Mouse (Mus musculus): Measurements from ENCODE around the gene Ascl3. TPM values are rescaled to one million over a fixed set of nuclear protein-coding genes. Genes with fewer than 3 reads are reported as not detected.

The Ascl3 gene
- total RNA-seq (2021), result not detected
- long read RNA-seq, experiment 1, result 0 reads
- long read RNA-seq, experiment 2, result 0 reads

- no peak for DNase-seq (ENCODE audit: low spot score in 2 of 2)
Observed at GRCm38 (mm10) chr7:109731626-109732025, at the start of gene Ascl3. TSS of gene Ascl3 (minus strand) at chr7:109731726.

- peak in 1 of 2 experiments; percentile 41 for DNase-seq (ENCODE audit: low spot score in 2 of 2)
Observed at GRCm38 (mm10) chr7:109781087-109781469, 49.6 kb upstream of the Ascl3 start.

GRCm38 (mm10) chr7:109772251-109772650, 40.7 kb upstream of the Ascl3 start:
- no peak for DNase-seq (ENCODE audit: low spot score in 2 of 2)

GRCm38 (mm10) chr7:109768699-109769383, 37.3 kb upstream of the Ascl3 start:
- DNase-seq (ENCODE audit: low spot score in 2 of 2), result no peak

GRCm38 (mm10) chr7:109767575-109768350, 36.2 kb upstream of the Ascl3 start:
- DNase-seq (ENCODE audit: low spot score in 2 of 2), result no peak

- peak in 1 of 2 experiments; percentile 64 for DNase-seq (ENCODE audit: low spot score in 2 of 2)
Observed at GRCm38 (mm10) chr7:109764009-109764408, 32.5 kb upstream of the Ascl3 start.

- DNase-seq (ENCODE audit: low spot score in 2 of 2), result no peak
Observed at GRCm38 (mm10) chr7:109756291-109756690, 24.8 kb upstream of the Ascl3 start.

GRCm38 (mm10) chr7:109754034-109754433, 22.5 kb upstream of the Ascl3 start:
- no peak for DNase-seq (ENCODE audit: low spot score in 2 of 2)

GRCm38 (mm10) chr7:109752008-109752925, 20.7 kb upstream of the Ascl3 start, which contains the start of gene Tmem9b:
TSS of gene Tmem9b (minus strand) at chr7:109752875.
- peak; percentile 77 to 86 for DNase-seq (ENCODE audit: low spot score in 2 of 2)

- no peak for DNase-seq (ENCODE audit: low spot score in 2 of 2)
Observed at GRCm38 (mm10) chr7:109751427-109752007, 20.0 kb upstream of the Ascl3 start.

GRCm38 (mm10) chr7:109747747-109748146, 16.2 kb upstream of the Ascl3 start:
- DNase-seq (ENCODE audit: low spot score in 2 of 2), result no peak

GRCm38 (mm10) chr7:109741703-109742102, 10.2 kb upstream of the Ascl3 start:
- DNase-seq (ENCODE audit: low spot score in 2 of 2), result no peak

GRCm38 (mm10) chr7:109741060-109741459, 9.5 kb upstream of the Ascl3 start:
- no peak for DNase-seq (ENCODE audit: low spot score in 2 of 2)

- no peak for DNase-seq (ENCODE audit: low spot score in 2 of 2)
Observed at GRCm38 (mm10) chr7:109739822-109740370, 8.4 kb upstream of the Ascl3 start.

- no peak for DNase-seq (ENCODE audit: low spot score in 2 of 2)
Observed at GRCm38 (mm10) chr7:109734806-109735205, 3.3 kb upstream of the Ascl3 start.

- DNase-seq (ENCODE audit: low spot score in 2 of 2), result no peak
Observed at GRCm38 (mm10) chr7:109723697-109724096, 7.8 kb downstream of the Ascl3 start, which contains the start of gene BC051019. TSS of gene BC051019 (minus strand) at chr7:109723850.

- no peak for DNase-seq (ENCODE audit: low spot score in 2 of 2)
Observed at GRCm38 (mm10) chr7:109723114-109723513, 8.4 kb downstream of the Ascl3 start.

- DNase-seq (ENCODE audit: low spot score in 2 of 2), result no peak
Observed at GRCm38 (mm10) chr7:109722618-109723017, 8.9 kb downstream of the Ascl3 start.

GRCm38 (mm10) chr7:109719286-109719685, 12.2 kb downstream of the Ascl3 start:
- peak; percentile 18 to 57 for DNase-seq (ENCODE audit: low spot score in 2 of 2)

- no peak for DNase-seq (ENCODE audit: low spot score in 2 of 2)
Observed at GRCm38 (mm10) chr7:109713434-109713982, 18.0 kb downstream of the Ascl3 start.

Data from layer of hippocampus, postnatal 14 days (tissue).